Mouse (Mus musculus) CD4-positive, CD25-positive, alpha-beta regulatory T cell, adult 4 months (primary cell): ENCODE measurements around the gene Acvr2b. TPM values are rescaled to one million over a fixed set of nuclear protein-coding genes. Genes with fewer than 3 reads are reported as not detected.

Experiments
- ATAC-seq: one replicate; pipeline ENCODE4 v1.8.0; 2017
- polyA plus RNA-seq, 2 experiments: library from polyadenylated mRNA; unstranded; fragments of 100-300 nt; shearing (Covaris generic); gene quantifications; one replicate each; pipeline ENCODE4 v1.2.1; 2017

Acvr2b gene
- polyA plus RNA-seq, 2 experiments from 2014 or later, result 0.46 TPM; not detected in 1

GRCm38 (mm10) chr9:119473608-119474164 is 71.8 kb downstream of the Acvr2b start:
- ATAC-seq, result no peak

- no peak for ATAC-seq
Observed at GRCm38 (mm10) chr9:119474717-119475611, 73.0 kb downstream of the Acvr2b start.

GRCm38 (mm10) chr9:119477754-119478153 is 75.8 kb downstream of the Acvr2b start:
- no peak for ATAC-seq

- ATAC-seq, result no peak
Observed at GRCm38 (mm10) chr9:119478345-119478744, 76.4 kb downstream of the Acvr2b start.

- no peak for ATAC-seq
Observed at GRCm38 (mm10) chr9:119479297-119479696, 77.4 kb downstream of the Acvr2b start.

- no peak for ATAC-seq
Observed at GRCm38 (mm10) chr9:119481612-119482011, 79.7 kb downstream of the Acvr2b start.

GRCm38 (mm10) chr9:119483554-119484353 is 81.8 kb downstream of the Acvr2b start:
- ATAC-seq, result no peak

- ATAC-seq, result no peak
Observed at GRCm38 (mm10) chr9:119484420-119484819, 82.5 kb downstream of the Acvr2b start.

Other genes with a start within 250 kb of the Acvr2b start
- gene Acaa1b, start 245.0 kb upstream of the Acvr2b start, polyA plus RNA-seq, result not detected
- gene Gm47289, start 243.0 kb upstream of the Acvr2b start, polyA plus RNA-seq, result not detected
- not detected for gene Slc22a13, start 193.0 kb upstream of the Acvr2b start, polyA plus RNA-seq
- gene Oxsr1, start 79.7 kb upstream of the Acvr2b start, polyA plus RNA-seq, result 1 to 10 TPM; 7.6 to 8.0 TPM
- 10 to 100 TPM; 38.7 to 55.1 TPM for gene Acaa1a, start 62.4 kb upstream of the Acvr2b start, polyA plus RNA-seq
- gene Myd88, start 60.7 kb upstream of the Acvr2b start, polyA plus RNA-seq, result 10 to 100 TPM; 63.4 to 74.5 TPM
- under 1 TPM; 0.48 to 0.54 TPM for gene Xylb, start 44.7 kb upstream of the Acvr2b start, polyA plus RNA-seq
- not detected for gene Slc22a14, start 36.6 kb upstream of the Acvr2b start, polyA plus RNA-seq
- gene Exog, start 42.8 kb downstream of the Acvr2b start, polyA plus RNA-seq, result 10 to 100 TPM; 12.6 to 16.2 TPM
- gene Scn5a, start 176.9 kb downstream of the Acvr2b start, polyA plus RNA-seq, result not detected